Mouse (Mus musculus): Measurements from ENCODE around the gene Atg10.
A peak's percentile ranks its signal among the peaks of the same experiment; 100 is the strongest.

Gene Atg10

GRCm38 (mm10) chr13:90980878-90981674 lies 242.7 kb downstream of the Atg10 start:
- Histone ChIP-seq H3K36me3 (ENCODE audit: control insufficient read depth, insufficient read depth, low read length, poor library complexity, severe bottlenecking) (no peaks in the 10 kb centered on the region), H3K27me3 (ENCODE audit: control insufficient read depth, insufficient read depth, low read length, poor library complexity, severe bottlenecking) (no peaks in the 10 kb centered on the region)
- DNase-seq (ENCODE audit: low read depth, low spot score), result no peak

GRCm38 (mm10) chr13:90977057-90977456 lies 246.7 kb downstream of the Atg10 start:
- no peak for DNase-seq (ENCODE audit: low read depth, low spot score)
- Histone ChIP-seq H3K36me3 (ENCODE audit: control insufficient read depth, insufficient read depth, low read length, poor library complexity, severe bottlenecking) (no peaks in the 10 kb centered on the region), H3K27me3 (ENCODE audit: control insufficient read depth, insufficient read depth, low read length, poor library complexity, severe bottlenecking) (no peaks in the 10 kb centered on the region; the same call in 1 of the 2 replicates)

- no peaks in the 10 kb centered on the region; the same call in 1 of the 2 replicates for H3K27me3 ChIP-seq (ENCODE audit: control insufficient read depth, insufficient read depth, low read length, poor library complexity, severe bottlenecking)
- H3K36me3 ChIP-seq (ENCODE audit: control insufficient read depth, insufficient read depth, low read length, poor library complexity, severe bottlenecking), result no peaks in the 10 kb centered on the region
- no peak for DNase-seq (ENCODE audit: low read depth, low spot score)
These were observed 250.4 kb downstream of the Atg10 start for GRCm38 (mm10) chr13:90973409-90973808.

GRCm38 (mm10) chr13:90970259-90971017 lies 253.3 kb downstream of the Atg10 start:
- no peak for DNase-seq (ENCODE audit: low read depth, low spot score)
- H3K36me3 ChIP-seq (ENCODE audit: control insufficient read depth, insufficient read depth, low read length, poor library complexity, severe bottlenecking), result no peaks in the 10 kb centered on the region
- no peaks in the 10 kb centered on the region; the same call in 1 of the 2 replicates for H3K27me3 ChIP-seq (ENCODE audit: control insufficient read depth, insufficient read depth, low read length, poor library complexity, severe bottlenecking)

- Histone ChIP-seq H3K27me3 (ENCODE audit: control insufficient read depth, insufficient read depth, low read length, poor library complexity, severe bottlenecking) (no peaks in the 10 kb centered on the region), H3K36me3 (ENCODE audit: control insufficient read depth, insufficient read depth, low read length, poor library complexity, severe bottlenecking) (no peaks in the 10 kb centered on the region)
- no peak for DNase-seq (ENCODE audit: low read depth, low spot score)
These were observed 254.8 kb downstream of the Atg10 start for GRCm38 (mm10) chr13:90968940-90969339.

GRCm38 (mm10) chr13:90967422-90967821 lies 256.3 kb downstream of the Atg10 start:
- H3K27me3 ChIP-seq (ENCODE audit: control insufficient read depth, insufficient read depth, low read length, poor library complexity, severe bottlenecking), result no peaks in the 10 kb centered on the region
- DNase-seq (ENCODE audit: low read depth, low spot score), result peak; percentile 69
- no peaks in the 10 kb centered on the region for H3K36me3 ChIP-seq (ENCODE audit: control insufficient read depth, insufficient read depth, low read length, poor library complexity, severe bottlenecking)

- Histone ChIP-seq H3K27me3 (ENCODE audit: control insufficient read depth, insufficient read depth, low read length, poor library complexity, severe bottlenecking) (no peaks in the 10 kb centered on the region), H3K36me3 (ENCODE audit: control insufficient read depth, insufficient read depth, low read length, poor library complexity, severe bottlenecking) (no peaks in the 10 kb centered on the region)
- no peak for DNase-seq (ENCODE audit: low read depth, low spot score)
These were observed 257.8 kb downstream of the Atg10 start for GRCm38 (mm10) chr13:90965996-90966395.

- H3K36me3 ChIP-seq (ENCODE audit: control insufficient read depth, insufficient read depth, low read length, poor library complexity, severe bottlenecking), result no peaks in the 10 kb centered on the region
- DNase-seq (ENCODE audit: low read depth, low spot score), result no peak
These were observed 259.3 kb downstream of the Atg10 start for GRCm38 (mm10) chr13:90964511-90964910.

GRCm38 (mm10) chr13:90962836-90963760 lies 260.7 kb downstream of the Atg10 start:
- Histone ChIP-seq H3K27me3 (ENCODE audit: control insufficient read depth, insufficient read depth, low read length, poor library complexity, severe bottlenecking) (no peaks in the 10 kb centered on the region), H3K36me3 (ENCODE audit: control insufficient read depth, insufficient read depth, low read length, poor library complexity, severe bottlenecking) (no peaks in the 10 kb centered on the region)
- DNase-seq (ENCODE audit: low read depth, low spot score), result no peak

More at GRCm38 (mm10) chr13:90964511-90964910, 259.3 kb downstream of the Atg10 start:
- H3K27me3 ChIP-seq (ENCODE audit: control insufficient read depth, insufficient read depth, low read length, poor library complexity, severe bottlenecking), result no peaks in the 10 kb centered on the region

- Histone ChIP-seq H3K27me3 (ENCODE audit: control insufficient read depth, insufficient read depth, low read length, poor library complexity, severe bottlenecking) (no peaks in the 10 kb centered on the region), H3K36me3 (ENCODE audit: control insufficient read depth, insufficient read depth, low read length, poor library complexity, severe bottlenecking) (no peaks in the 10 kb centered on the region)
- DNase-seq (ENCODE audit: low read depth, low spot score), result no peak
These were observed 263.2 kb downstream of the Atg10 start for GRCm38 (mm10) chr13:90960591-90960990.

GRCm38 (mm10) chr13:90958894-90959293 lies 264.9 kb downstream of the Atg10 start:
- Histone ChIP-seq H3K27me3 (ENCODE audit: control insufficient read depth, insufficient read depth, low read length, poor library complexity, severe bottlenecking) (no peaks in the 10 kb centered on the region), H3K36me3 (ENCODE audit: control insufficient read depth, insufficient read depth, low read length, poor library complexity, severe bottlenecking) (no peaks in the 10 kb centered on the region)
- DNase-seq (ENCODE audit: low read depth, low spot score), result no peak

- Histone ChIP-seq H3K27me3 (ENCODE audit: control insufficient read depth, insufficient read depth, low read length, poor library complexity, severe bottlenecking) (no peaks in the 10 kb centered on the region), H3K36me3 (ENCODE audit: control insufficient read depth, insufficient read depth, low read length, poor library complexity, severe bottlenecking) (no peaks in the 10 kb centered on the region)
- DNase-seq (ENCODE audit: low read depth, low spot score), result no peak
These were observed 284.2 kb downstream of the Atg10 start for GRCm38 (mm10) chr13:90939600-90939999.

GRCm38 (mm10) chr13:90939192-90939591 lies 284.6 kb downstream of the Atg10 start:
- no peak for DNase-seq (ENCODE audit: low read depth, low spot score)
- Histone ChIP-seq H3K36me3 (ENCODE audit: control insufficient read depth, insufficient read depth, low read length, poor library complexity, severe bottlenecking) (no peaks in the 10 kb centered on the region), H3K27me3 (ENCODE audit: control insufficient read depth, insufficient read depth, low read length, poor library complexity, severe bottlenecking) (no peaks in the 10 kb centered on the region)

- no peaks in the 10 kb centered on the region for H3K36me3 ChIP-seq (ENCODE audit: control insufficient read depth, insufficient read depth, low read length, poor library complexity, severe bottlenecking)
- H3K27me3 ChIP-seq (ENCODE audit: control insufficient read depth, insufficient read depth, low read length, poor library complexity, severe bottlenecking), result no peaks in the 10 kb centered on the region
- no peak for DNase-seq (ENCODE audit: low read depth, low spot score)
These were observed 287.9 kb downstream of the Atg10 start for GRCm38 (mm10) chr13:90935852-90936251.

Measured in splenic B cell, adult 2 months (primary cell).